Mouse (Mus musculus): ENCODE results near the gene Zfp951.
"Not testable (repeated sequence)": the region's sequence is repeated elsewhere in the genome, so short reads cannot be mapped to it uniquely, and the experiment has no call there.

- not testable (repeated sequence) for TF ChIP-seq CTCF, POLR2A (IDR thresholded peaks at IDR 0.05; ENCODE audit: insufficient read depth, low read depth, low read length)
Measured at GRCm38 (mm10) chr5:104906556-104906955, 46.7 kb upstream of the Zfp951 start.

All from olfactory bulb, adult 2 months (tissue).